Mouse (Mus musculus) spleen, postnatal 0 days (tissue): ENCODE results near the gene Tmprss5. TPM values are rescaled to one million over a fixed set of nuclear protein-coding genes. Genes with fewer than 3 reads are reported as not detected.

Source experiments
- polyA plus RNA-seq: library from polyadenylated mRNA; unstranded; fragments of >200 nt; fragmentation: Nextera tagmentation; extraction: Ambion mirVana; gene quantifications from 2 replicates; pipeline ENCODE4 v1.2.1, GENCODE M21; 2015

The Tmprss5 gene
- not detected in 2 replicates for polyA plus RNA-seq

DNA sequence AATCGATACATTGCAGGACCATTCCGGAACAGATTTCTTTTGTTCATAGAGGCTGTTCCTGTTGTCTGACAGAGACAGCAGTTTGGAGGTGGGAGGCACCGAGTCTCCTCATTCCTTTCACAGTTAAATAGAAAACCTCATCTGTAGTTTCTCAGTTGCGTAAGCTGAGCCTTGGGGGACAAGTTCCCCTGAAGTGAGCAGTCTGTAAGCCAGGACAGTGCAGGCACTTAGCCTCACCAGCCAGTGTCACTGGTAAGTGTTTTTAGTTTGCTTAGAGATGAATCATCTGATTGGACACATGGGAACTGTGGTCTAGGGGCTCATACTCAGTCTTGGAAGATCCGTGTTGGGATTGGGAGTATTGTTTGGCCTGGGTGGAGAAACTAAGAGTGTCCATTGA is at the start of gene Tmprss5:
Gene Tmprss5 (plus strand): TSS at position 154 of the 400 bp plus-strand sequence.

DNA sequence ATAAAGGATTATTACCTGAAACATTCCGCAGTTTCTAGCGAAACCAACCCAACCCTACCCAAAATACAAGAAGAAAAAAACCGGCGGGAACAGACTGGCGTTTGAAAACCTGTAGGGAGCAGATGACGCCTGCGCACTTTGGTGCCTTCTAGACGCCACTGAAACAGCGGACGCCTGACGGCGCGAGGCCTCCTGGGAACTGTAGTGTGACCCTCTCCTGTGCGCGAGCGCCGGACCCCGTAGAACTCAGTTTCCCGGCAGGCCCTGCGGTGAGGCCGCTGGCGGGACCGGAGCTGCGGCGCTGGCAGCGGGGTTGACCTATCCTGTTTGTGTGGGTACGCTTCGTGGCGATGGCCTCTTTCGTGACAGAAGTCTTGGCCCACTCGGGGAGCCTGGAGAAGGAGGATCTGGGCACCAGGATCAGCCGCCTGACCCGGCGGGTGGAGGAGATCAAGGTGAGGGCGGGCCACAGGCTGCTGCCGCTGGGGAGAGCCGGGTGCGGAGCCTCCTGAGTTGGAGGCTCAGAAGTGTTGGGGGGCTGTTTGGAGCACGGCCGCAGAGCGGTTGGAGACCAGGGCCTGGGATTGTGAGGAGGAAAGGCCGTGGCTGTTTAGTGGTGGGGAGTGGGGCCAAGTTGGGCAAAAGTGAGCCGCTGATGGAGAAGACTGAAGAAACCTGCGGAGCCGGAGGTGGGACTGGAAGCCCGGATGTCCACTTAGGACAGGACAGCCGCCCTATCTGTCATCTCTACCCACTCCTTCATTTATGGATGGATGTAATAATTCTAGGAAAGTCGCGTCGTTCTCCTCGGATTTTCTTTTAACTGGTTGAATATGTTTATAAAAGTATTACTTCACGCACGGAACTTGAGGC is 25.5 kb upstream of the Tmprss5 start, which contains the start of gene Zw10:
Gene Zw10 (plus strand): TSS at position 281 of the 873 bp plus-strand sequence.

Other genes starting within 250 kb of the Tmprss5 start
- gene Zbtb16, start 245.0 kb upstream of the Tmprss5 start, polyA plus RNA-seq, result 1.7 and 1.8 TPM in 2 replicates
- gene Htr3a, start 170.2 kb upstream of the Tmprss5 start, polyA plus RNA-seq, result not detected in 2 replicates
- not detected in 2 replicates for gene Htr3b, start 116.3 kb upstream of the Tmprss5 start, polyA plus RNA-seq
- 3.8 and 8.5 TPM in 2 replicates for gene Usp28, start 95.9 kb upstream of the Tmprss5 start, polyA plus RNA-seq
- gene Zw10, start 25.6 kb upstream of the Tmprss5 start, polyA plus RNA-seq, result 23.1 and 23.5 TPM in 2 replicates
- gene Gm4894, start 169.3 kb downstream of the Tmprss5 start, polyA plus RNA-seq, result not detected in 2 replicates